Mouse (Mus musculus): Measurements from ENCODE around the gene Gm4969. TPM values are rescaled to one million over a fixed set of nuclear protein-coding genes. Genes with fewer than 3 reads are reported as not detected.

Gm4969 gene
- polyA plus RNA-seq, 1 experiment from 2014 or later = 2.2 TPM

DNA sequence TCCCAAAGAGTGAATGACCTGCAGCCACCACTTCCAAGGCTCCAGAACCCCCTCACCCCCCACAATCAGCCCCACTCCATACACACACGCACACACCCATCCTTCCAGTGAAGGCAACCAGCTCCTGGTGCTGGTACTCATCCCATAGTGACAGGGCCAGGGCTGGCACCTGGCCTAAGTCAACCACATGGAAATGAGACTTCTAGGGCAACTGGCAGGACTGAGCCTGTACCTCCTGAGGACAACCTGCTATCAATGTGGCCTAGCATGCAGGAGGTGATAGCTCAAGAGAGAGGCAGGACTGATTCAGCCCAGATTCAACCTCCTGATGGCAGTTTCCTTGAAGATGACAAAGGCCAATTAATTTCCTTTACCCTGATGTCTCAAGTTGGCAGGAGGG is 17.9 kb downstream of the Gm4969 start:
- no peak overlapping the region for H3K4me3 ChIP-seq
- no peak for ATAC-seq (ENCODE audit: low FRiP score)
- H3K4me1 ChIP-seq (replicated peaks) = peaks cover 21% of the 10 kb centered on the region
- peaks cover 13% of the 10 kb centered on the region for H3K27me3 ChIP-seq
- WGBS = 91% methylated on average over 1 of the region's 1 CpGs
- no peak overlapping the region for H3K27ac ChIP-seq
- no peak overlapping the region for H3K9ac ChIP-seq
- no peak overlapping the region for H3K4me2 ChIP-seq
- H3K9me3 ChIP-seq = no peaks in the 10 kb centered on the region
- no peaks in the 10 kb centered on the region for H3K36me3 ChIP-seq

DNA sequence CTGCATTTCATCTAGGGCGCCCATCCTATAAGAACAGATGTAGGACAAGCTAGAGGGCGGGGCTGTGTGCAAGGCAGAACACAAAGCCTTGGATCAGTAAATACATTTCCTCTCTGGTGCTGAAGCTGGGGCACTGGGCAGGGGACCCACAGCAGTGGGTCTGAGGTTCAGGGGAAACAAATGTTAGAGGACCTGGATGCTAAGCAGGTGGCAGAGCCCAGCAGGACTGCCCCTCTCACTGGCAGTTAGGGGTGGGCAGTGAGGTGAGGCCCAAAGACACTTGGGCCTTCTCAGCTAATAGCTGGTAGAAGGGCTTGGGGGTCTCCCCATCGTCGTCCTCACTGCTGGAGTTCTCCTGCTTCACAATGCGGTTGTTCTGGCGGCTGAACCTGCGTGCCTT is 19.4 kb downstream of the Gm4969 start:
- Histone ChIP-seq H3K27me3 (peaks cover 27% of the 10 kb centered on the region), H3K36me3 (no peaks in the 10 kb centered on the region), H3K9me3 (no peaks in the 10 kb centered on the region), H3K4me1 (replicated peaks) (peaks cover 35% of the 10 kb centered on the region), H3K9ac (no peak overlapping the region), H3K4me3 (no peak overlapping the region), H3K27ac (no peak overlapping the region), H3K4me2 (no peak overlapping the region)
- 62% methylated on average over 7 of the region's 7 CpGs for WGBS
- no peak for ATAC-seq (ENCODE audit: low FRiP score)

GRCm38 (mm10) chr7:19097863-19098262 is 20.3 kb downstream of the Gm4969 start:
- Histone ChIP-seq H3K27me3 (peaks cover 34% of the 10 kb centered on the region), H3K4me1 (replicated peaks) (peaks cover 44% of the 10 kb centered on the region), H3K4me3 (no peak overlapping the region), H3K36me3 (no peaks in the 10 kb centered on the region), H3K9ac (no peak overlapping the region), H3K27ac (no peak overlapping the region), H3K9me3 (no peaks in the 10 kb centered on the region), H3K4me2 (no peak overlapping the region)
- ATAC-seq (ENCODE audit: low FRiP score) = no peak

- Histone ChIP-seq H3K4me3 (no peak overlapping the region), H3K9ac (peak overlapping the region; percentile 15; the same call in 1 of the 2 replicates), H3K9me3 (no peaks in the 10 kb centered on the region), H3K36me3 (peaks cover 5% of the 10 kb centered on the region; the same call in 1 of the 2 replicates), H3K4me1 (replicated peaks) (peaks cover 51% of the 10 kb centered on the region), H3K27ac (no peak overlapping the region), H3K27me3 (peaks cover 39% of the 10 kb centered on the region), H3K4me2 (no peak overlapping the region)
- WGBS = 68% methylated on average over 2 of the region's 2 CpGs
- no peak for ATAC-seq (ENCODE audit: low FRiP score)
Measured at GRCm38 (mm10) chr7:19097217-19097616, 21.0 kb downstream of the Gm4969 start.

DNA sequence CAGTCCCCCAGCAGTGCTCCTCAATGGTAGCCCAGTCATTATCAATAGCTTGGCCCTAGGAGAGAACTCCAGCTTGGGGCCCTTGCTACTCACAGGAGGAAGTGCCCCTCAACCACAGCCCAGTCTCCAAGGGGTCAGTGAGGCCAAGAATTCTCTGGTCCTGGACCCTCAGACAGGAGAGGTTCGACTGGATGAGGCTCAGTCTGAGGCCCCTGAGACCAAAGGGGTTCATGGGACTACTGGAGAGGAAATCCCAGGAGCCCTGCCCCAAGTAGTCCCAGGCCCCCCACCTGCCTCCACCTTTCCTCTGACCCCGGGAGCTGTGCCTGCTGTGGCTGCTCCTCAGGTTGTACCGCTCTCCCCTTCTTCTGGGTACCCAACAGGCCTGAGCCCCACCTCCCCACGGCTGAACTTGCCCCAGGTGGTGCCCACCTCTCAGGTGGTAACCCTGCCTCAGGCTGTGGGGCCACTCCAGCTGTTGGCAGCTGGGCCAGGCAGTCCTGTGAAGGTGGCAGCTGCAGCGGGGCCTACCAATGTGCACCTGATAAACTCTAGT is 21.7 kb downstream of the Gm4969 start:
- H3K27me3 ChIP-seq = peaks cover 46% of the 10 kb centered on the region
- H3K4me3 ChIP-seq = peak overlapping the region; percentile 55
- WGBS = 64% methylated on average over 5 of the region's 5 CpGs
- ATAC-seq (ENCODE audit: low FRiP score) = no peak
- H3K4me1 ChIP-seq (replicated peaks) = peaks cover 55% of the 10 kb centered on the region
- peak overlapping the region; percentile 96 for H3K4me2 ChIP-seq
- no peaks in the 10 kb centered on the region for H3K9me3 ChIP-seq
- H3K27ac ChIP-seq = no peak overlapping the region
- H3K36me3 ChIP-seq = peaks cover 12% of the 10 kb centered on the region
- H3K9ac ChIP-seq = peak overlapping the region; percentile 76

GRCm38 (mm10) chr7:19095751-19096110 is 22.4 kb downstream of the Gm4969 start:
- Histone ChIP-seq H3K4me3 (peak overlapping the region; percentile 55), H3K9me3 (no peaks in the 10 kb centered on the region), H3K27me3 (peaks cover 54% of the 10 kb centered on the region), H3K4me2 (peak overlapping the region; percentile 96), H3K9ac (peak overlapping the region; percentile 76), H3K4me1 (replicated peaks) (peaks cover 55% of the 10 kb centered on the region), H3K27ac (peak overlapping the region; percentile 85), H3K36me3 (peaks cover 19% of the 10 kb centered on the region)
- ATAC-seq (ENCODE audit: low FRiP score) = no peak
- WGBS = 2% methylated on average over 19 of the region's 19 CpGs

DNA sequence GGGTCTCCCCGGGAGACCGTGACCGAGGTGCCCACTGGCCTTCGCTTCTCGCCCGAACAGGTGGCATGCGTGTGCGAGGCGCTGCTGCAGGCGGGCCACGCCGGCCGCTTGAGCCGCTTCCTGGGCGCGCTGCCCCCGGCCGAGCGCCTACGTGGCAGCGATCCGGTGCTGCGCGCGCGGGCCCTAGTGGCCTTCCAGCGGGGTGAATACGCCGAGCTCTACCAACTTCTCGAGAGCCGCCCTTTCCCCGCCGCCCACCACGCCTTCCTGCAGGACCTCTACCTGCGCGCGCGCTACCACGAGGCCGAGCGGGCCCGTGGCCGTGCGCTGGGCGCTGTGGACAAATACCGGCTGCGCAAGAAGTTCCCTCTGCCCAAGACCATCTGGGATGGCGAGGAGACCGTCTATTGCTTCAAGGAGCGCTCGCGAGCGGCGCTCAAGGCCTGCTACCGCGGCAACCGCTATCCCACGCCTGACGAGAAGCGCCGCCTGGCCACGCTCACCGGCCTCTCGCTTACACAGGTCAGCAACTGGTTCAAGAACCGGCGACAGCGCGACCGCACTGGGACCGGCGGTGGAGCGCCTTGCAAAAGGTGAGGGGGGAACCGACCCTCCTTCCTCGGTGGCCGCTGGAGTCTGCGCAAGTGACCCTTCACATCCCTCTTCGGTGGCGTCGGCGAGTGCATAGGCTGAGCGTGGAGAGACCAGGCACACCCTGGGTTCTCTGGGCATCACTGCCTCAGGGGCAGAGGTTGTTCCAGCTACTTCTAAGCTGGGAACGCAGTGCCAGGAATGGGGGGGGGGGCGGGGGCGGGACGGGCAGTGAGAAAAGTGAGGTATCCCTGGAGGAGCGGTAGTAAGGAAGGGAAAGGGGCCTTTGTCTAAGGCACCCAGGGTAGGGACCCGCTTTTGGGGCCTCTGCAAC is 23.1 kb downstream of the Gm4969 start:
- H3K9ac ChIP-seq = peak overlapping the region; percentile 76
- peak overlapping the region; percentile 55 for H3K4me3 ChIP-seq
- peaks cover 26% of the 10 kb centered on the region for H3K36me3 ChIP-seq
- H3K27me3 ChIP-seq = peaks cover 61% of the 10 kb centered on the region
- under 1% methylated on average over 75 of the region's 87 CpGs for WGBS
- peak overlapping the region; percentile 96 for H3K4me2 ChIP-seq
- no peaks in the 10 kb centered on the region for H3K9me3 ChIP-seq
- no peak for ATAC-seq (ENCODE audit: low FRiP score)
- peaks cover 55% of the 10 kb centered on the region for H3K4me1 ChIP-seq (replicated peaks)
- peak overlapping the region; percentile 85 for H3K27ac ChIP-seq

DNA sequence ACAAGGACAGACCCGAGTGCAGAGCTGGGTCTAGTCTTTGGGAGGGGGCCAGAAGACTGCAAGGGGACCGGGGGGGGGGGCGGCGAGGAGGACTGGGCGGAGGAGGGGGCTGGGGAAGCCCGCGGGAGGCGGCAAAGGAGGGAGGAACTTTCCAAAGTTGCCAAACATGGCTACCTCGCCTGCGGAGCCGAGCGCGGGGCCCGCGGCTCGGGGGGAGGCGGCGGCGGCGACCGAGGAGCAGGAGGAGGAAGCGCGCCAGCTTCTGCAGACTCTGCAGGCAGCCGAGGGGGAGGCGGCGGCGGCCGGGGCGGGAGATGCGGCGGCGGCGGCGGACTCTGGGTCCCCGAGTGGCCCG is 23.7 kb downstream of the Gm4969 start, which contains the start of gene Six5:
TSS of gene Six5 (plus strand) at position 124 of the 355 bp plus-strand sequence.
- H3K27me3 ChIP-seq = peaks cover 62% of the 10 kb centered on the region
- peak within 1 kb of the TSS; percentile 55 for H3K4me3 ChIP-seq
- peak within 1 kb of the TSS; percentile 85 for H3K27ac ChIP-seq
- peaks cover 55% of the 10 kb centered on the region for H3K4me1 ChIP-seq (replicated peaks)
- H3K4me2 ChIP-seq = peak within 1 kb of the TSS; percentile 96
- no peak for ATAC-seq (ENCODE audit: low FRiP score)
- H3K9me3 ChIP-seq = no peaks in the 10 kb centered on the region
- 2% methylated on average over 22 of the region's 36 CpGs for WGBS
- peaks cover 31% of the 10 kb centered on the region for H3K36me3 ChIP-seq
- H3K9ac ChIP-seq = peak within 1 kb of the TSS; percentile 76

DNA sequence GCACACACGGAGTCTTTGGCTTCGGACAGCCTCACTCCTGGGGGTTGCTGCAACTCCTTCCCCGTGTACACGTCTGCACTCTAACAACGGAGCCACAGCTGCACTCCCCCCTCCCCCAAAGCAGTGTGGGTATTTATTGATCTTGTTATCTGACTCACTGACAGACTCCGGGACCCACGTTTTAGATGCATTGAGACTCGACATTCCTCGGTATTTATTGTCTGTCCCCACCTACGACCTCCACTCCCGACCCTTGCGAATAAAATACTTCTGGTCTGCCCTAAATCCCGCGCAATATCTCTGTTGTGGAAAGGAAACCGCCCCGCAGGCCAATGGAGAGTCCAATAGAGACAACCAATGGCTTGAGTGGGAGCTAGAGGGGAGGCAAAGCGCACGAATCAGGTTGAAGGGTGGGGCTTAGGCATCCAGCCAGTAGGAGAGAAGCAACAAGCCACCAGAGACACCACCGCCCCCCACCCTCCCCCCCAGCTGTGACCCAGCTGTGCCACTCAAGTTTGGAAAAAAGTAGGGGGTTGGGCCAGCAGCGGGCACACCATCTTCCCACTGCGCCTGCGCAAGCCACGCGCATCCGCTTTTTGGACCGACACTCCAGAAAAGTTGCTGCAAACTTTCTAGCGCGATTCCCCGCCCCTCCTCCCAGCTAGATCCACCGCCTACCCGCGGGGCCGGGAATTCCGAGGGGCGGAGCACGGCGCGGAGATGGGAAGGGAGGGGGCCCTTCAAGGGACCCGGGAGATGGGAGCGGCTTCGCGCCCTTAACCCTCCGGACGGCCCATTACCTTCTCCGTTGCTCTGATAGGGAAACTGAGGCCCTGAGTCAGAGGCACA is 24.4 kb downstream of the Gm4969 start:
- peak overlapping the region; percentile 55 for H3K4me3 ChIP-seq
- peaks cover 55% of the 10 kb centered on the region for H3K4me1 ChIP-seq (replicated peaks)
- H3K9ac ChIP-seq = peak overlapping the region; percentile 76
- peaks cover 36% of the 10 kb centered on the region for H3K36me3 ChIP-seq
- WGBS = under 1% methylated on average over 45 of the region's 45 CpGs
- ATAC-seq (ENCODE audit: low FRiP score) = peak; percentile 71
- H3K27ac ChIP-seq = peak overlapping the region; percentile 85
- H3K4me2 ChIP-seq = peak overlapping the region; percentile 96
- no peaks in the 10 kb centered on the region for H3K9me3 ChIP-seq
- H3K27me3 ChIP-seq = peaks cover 62% of the 10 kb centered on the region

- peak; percentile 44 for ATAC-seq (ENCODE audit: low FRiP score)
- WGBS = 0% methylated on average over 11 of the region's 15 CpGs
- H3K27me3 ChIP-seq = peaks cover 62% of the 10 kb centered on the region
- H3K36me3 ChIP-seq = peaks cover 42% of the 10 kb centered on the region
- peak overlapping the region; percentile 96 for H3K4me2 ChIP-seq
- H3K9ac ChIP-seq = peak overlapping the region; percentile 59; the same call in 1 of the 2 replicates
- peaks cover 55% of the 10 kb centered on the region for H3K4me1 ChIP-seq (replicated peaks)
- H3K4me3 ChIP-seq = peak overlapping the region; percentile 55
- H3K9me3 ChIP-seq = no peaks in the 10 kb centered on the region
- peak overlapping the region; percentile 58 for H3K27ac ChIP-seq
Measured at GRCm38 (mm10) chr7:19093174-19093521, 25.0 kb downstream of the Gm4969 start.

DNA sequence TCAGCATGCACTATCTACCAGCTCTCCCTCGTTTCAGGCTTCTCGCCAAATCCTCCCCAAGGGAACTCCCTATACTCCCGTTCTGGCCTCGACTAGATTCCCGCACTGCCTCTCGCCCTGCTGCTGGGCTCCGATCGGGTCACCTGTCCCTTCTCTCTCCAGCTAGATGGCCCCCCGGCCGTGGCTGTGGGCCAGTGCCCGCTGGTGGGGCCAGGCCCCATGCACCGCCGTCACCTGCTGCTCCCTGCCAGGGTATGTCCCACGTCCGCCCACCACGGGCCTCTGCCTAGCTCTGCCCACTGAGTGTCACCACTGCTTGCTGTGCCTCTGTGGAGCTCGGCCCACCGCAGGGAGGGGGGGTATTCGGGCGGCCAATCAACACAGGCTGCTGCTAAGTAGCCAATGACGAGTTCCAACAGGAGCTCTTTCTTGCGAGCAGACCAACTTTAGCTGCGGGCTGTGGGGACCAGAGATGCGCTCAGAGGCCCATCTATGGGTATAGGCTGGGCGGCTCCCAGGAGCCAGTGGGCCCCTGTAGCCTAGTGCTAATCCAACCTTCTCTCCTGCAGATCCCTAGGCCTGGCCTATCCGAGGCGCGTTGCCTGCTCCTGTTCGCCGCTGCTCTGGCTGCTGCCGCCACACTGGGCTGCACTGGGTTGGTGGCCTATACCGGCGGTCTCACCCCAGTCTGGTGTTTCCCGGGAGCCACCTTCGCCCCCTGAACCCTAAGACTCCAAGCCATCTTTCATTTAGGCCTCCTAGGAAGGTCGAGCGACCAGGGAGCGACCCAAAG is 25.6 kb downstream of the Gm4969 start:
- peaks cover 55% of the 10 kb centered on the region for H3K4me1 ChIP-seq (replicated peaks)
- no peaks in the 10 kb centered on the region for H3K9me3 ChIP-seq
- peak overlapping the region; percentile 44; the same call in 1 of the 2 replicates for H3K27ac ChIP-seq
- H3K4me2 ChIP-seq = peak overlapping the region; percentile 96
- 6% methylated on average over 38 of the region's 38 CpGs for WGBS
- ATAC-seq (ENCODE audit: low FRiP score) = peak; percentile 53
- H3K9ac ChIP-seq = peak overlapping the region; percentile 59
- H3K27me3 ChIP-seq = peaks cover 62% of the 10 kb centered on the region
- peaks cover 48% of the 10 kb centered on the region for H3K36me3 ChIP-seq
- peak overlapping the region; percentile 55 for H3K4me3 ChIP-seq
